Mouse (Mus musculus) midbrain, embryonic 12.5 days (tissue): Measurements from ENCODE around the gene Gm3269. TPM values are rescaled to one million over a fixed set of nuclear protein-coding genes. Genes with fewer than 3 reads are reported as not detected.
"Not testable (repeated sequence)": the region's sequence is repeated elsewhere in the genome, so short reads cannot be mapped to it uniquely, and the experiment has no call there.

Experiments
- ATAC-seq: fragments of 200-750 bp; cut with Nextera tagmentation; 2 replicates; pipeline ENCODE4 v1.8.0; 2017; ENCODE audit warnings: low read depth, moderate TSS enrichment, moderate library complexity; ENCODE audit not compliant: low FRiP score
- H3K27ac ChIP-seq: fragments of 300-500 bp; sonication (generic); replicated peaks from 2 replicates; pipeline ENCODE4 v1.5.1; 2016; ENCODE audit warnings: mild to moderate bottlenecking
- H3K27me3 ChIP-seq: fragments of 300-500 bp; sonication (generic); 2 replicates; pipeline ENCODE4 v1.6.1; 2016; ENCODE audit warnings: mild to moderate bottlenecking
- H3K36me3 ChIP-seq: fragments of 300-500 bp; sonication (generic); 2 replicates; pipeline ENCODE4 v1.6.1; 2016
- H3K4me1 ChIP-seq: fragments of 300-500 bp; sonication (generic); 2 replicates; pipeline ENCODE4 v1.6.1; 2016
- H3K4me2 ChIP-seq: fragments of 300-500 bp; sonication (generic); replicated peaks from 2 replicates; pipeline ENCODE4 v1.6.1; 2016; ENCODE audit warnings: mild to moderate bottlenecking, moderate library complexity
- H3K4me3 ChIP-seq: fragments of 300-500 bp; sonication (generic); 2 replicates; pipeline ENCODE4 v1.5.1; 2016; ENCODE audit warnings: mild to moderate bottlenecking
- H3K9ac ChIP-seq: fragments of 300-500 bp; sonication (generic); replicated peaks from 2 replicates; pipeline ENCODE4 v1.6.1; 2016; ENCODE audit warnings: mild to moderate bottlenecking, moderate library complexity
- H3K9me3 ChIP-seq: fragments of 300-500 bp; sonication (generic); 2 replicates; pipeline ENCODE4 v1.6.1; 2016; ENCODE audit warnings: mild to moderate bottlenecking
- WGBS: fragments of 180-500 bp; shearing (Covaris S2); methylation state at CpG from one replicate; pipeline ENCODE4 v1.1.7; 2016; 5-methylcytosine and 5-hydroxymethylcytosine counted together
- polyA plus RNA-seq: library from polyadenylated mRNA; unstranded; fragments of >200 nt; fragmentation: Nextera tagmentation; extraction: Ambion mirVana; gene quantifications from 2 replicates; pipeline ENCODE4 v1.2.1, GENCODE M21; 2016

The Gm3269 gene
- not detected in 2 replicates for polyA plus RNA-seq

DNA sequence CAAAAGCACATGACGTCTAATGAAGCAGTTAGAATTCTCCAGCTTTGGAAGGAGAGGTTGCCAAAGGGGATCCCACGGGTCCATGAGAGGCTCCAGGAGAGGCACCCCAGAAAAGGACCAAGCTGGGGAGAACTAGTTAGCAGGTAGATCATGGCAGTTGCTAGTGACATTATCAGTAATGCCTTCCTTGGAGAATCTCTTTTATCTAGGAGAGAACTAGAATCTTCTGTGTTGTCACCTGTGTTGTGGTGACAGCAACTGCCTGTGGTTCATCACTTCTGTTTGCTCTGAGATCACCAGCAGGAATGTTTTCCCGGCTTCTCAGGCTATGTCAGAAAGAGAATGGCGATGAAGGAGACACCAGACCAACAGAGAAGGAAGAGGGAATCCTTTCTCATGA lies at the start of gene Gm3269:
TSS of gene Gm3269 (plus strand) at position 301 of the 400 bp plus-strand sequence.
- H3K4me2 ChIP-seq, H3K27me3 ChIP-seq, H3K36me3 ChIP-seq, H3K4me3 ChIP-seq, H3K9ac ChIP-seq, H3K4me1 ChIP-seq, ATAC-seq, H3K9me3 ChIP-seq, H3K27ac ChIP-seq: not testable (repeated sequence)
- no CpG with 5 or more reads among the region's 4 CpGs for WGBS

DNA sequence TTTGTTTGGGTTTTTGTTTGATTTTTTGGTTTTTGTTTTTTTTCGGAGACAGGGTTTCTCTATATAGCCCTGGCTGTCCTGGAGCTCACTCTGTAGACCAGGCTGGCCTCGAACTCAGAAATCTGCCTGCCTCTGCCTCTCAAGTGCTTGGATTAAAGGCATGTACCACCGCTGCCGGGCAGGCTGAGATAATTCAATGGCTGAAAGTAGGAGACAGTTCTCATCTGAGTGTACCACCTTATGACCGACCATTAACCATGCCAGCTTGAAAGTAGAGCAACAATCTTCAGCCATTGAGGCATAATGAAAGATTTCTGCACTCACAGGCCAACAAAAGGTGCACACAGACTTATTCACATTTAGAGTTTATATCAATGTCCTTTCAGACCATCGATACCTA lies 31.5 kb upstream of the Gm3269 start:
- H3K9ac ChIP-seq, H3K27me3 ChIP-seq, H3K27ac ChIP-seq, H3K36me3 ChIP-seq, H3K4me2 ChIP-seq, H3K4me3 ChIP-seq, H3K9me3 ChIP-seq, ATAC-seq, H3K4me1 ChIP-seq: not testable (repeated sequence)
- WGBS: 78% methylated on average over 6 of the region's 6 CpGs

DNA sequence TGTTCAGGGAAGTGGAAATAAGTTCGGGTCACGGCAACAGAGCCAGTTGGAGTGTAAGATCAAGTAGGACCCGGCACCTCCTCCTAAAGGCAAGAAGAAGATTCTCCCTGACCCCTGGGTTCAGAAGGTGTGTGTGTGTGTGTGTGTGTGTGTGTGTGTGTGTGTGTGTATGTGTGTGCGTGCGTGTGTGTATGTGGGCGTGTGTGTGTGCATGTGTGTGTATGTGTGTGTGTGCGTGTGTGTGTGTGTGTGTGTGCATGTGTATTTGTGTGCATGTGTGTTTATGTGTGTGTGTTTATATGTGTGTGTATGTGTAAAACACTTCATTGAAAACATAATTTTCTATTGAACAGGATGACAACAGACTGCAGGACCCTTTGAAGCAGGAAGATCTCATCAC lies 16.0 kb upstream of the Gm3269 start:
- ATAC-seq, H3K4me2 ChIP-seq, H3K36me3 ChIP-seq, H3K9ac ChIP-seq, H3K4me3 ChIP-seq, H3K27me3 ChIP-seq, H3K9me3 ChIP-seq, H3K27ac ChIP-seq, H3K4me1 ChIP-seq: not testable (repeated sequence)
- WGBS: 90% methylated on average over 4 of the region's 7 CpGs

GRCm38 (mm10) chr14:4855299-4855980 lies 17.5 kb downstream of the Gm3269 start, which contains the start of gene Gm3264:
Gene Gm3264 (plus strand): TSS chr14:4855576.
- not testable (repeated sequence) for H3K9me3 ChIP-seq

DNA sequence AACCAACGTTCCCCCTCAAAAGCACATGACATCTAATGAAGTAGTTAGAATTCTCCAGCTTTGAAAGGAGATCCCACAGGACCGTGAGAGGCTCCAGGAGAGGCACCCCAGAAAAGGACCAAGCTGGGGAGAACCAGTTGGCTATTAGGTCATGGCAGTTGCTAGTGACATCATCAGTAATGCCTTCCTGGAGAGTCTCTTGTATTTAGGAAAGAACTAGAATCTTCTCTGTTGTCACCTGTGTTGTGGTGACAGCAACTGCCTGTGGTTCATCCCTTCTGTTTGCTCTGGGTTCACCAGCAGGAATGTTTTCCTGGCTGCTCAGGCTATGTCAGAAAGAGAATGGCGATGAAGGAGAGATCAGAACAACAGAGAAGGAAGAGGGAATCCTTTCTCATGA lies 54.2 kb downstream of the Gm3269 start, which contains the start of gene Gm3278:
TSS of gene Gm3278 (plus strand) at position 301 of the 400 bp plus-strand sequence.
- ATAC-seq, H3K4me1 ChIP-seq, H3K9me3 ChIP-seq, H3K4me3 ChIP-seq, H3K9ac ChIP-seq, H3K27me3 ChIP-seq, H3K36me3 ChIP-seq, H3K27ac ChIP-seq, H3K4me2 ChIP-seq: not testable (repeated sequence)
- 69% methylated on average over 1 of the region's 3 CpGs for WGBS

More at GRCm38 (mm10) chr14:4855299-4855980, 17.5 kb downstream of the Gm3269 start, which contains the start of gene Gm3264:
- not testable (repeated sequence) for ATAC-seq, H3K4me1 ChIP-seq, H3K27me3 ChIP-seq, H3K27ac ChIP-seq, H3K36me3 ChIP-seq
- WGBS: 6% methylated on average over 38 of the region's 59 CpGs
- Histone ChIP-seq H3K4me2 (peak within 1 kb of the TSS; percentile 56), H3K9ac (peak within 1 kb of the TSS; percentile 46; the same call in 1 of the 2 replicates), H3K4me3 (peak within 1 kb of the TSS; percentile 44)

Other genes starting within 250 kb of the Gm3269 start
- not detected in 2 replicates for gene Gm8159, start 205.8 kb upstream of the Gm3269 start, polyA plus RNA-seq
- 0.22 TPM in 1 of 2 replicates, not detected in the other for gene Gm3239, start 173.9 kb upstream of the Gm3269 start, polyA plus RNA-seq
- gene Gm7876, start 128.9 kb upstream of the Gm3269 start, polyA plus RNA-seq: not detected in 2 replicates
- gene Gm3252, start 111.3 kb upstream of the Gm3269 start, polyA plus RNA-seq: 0.55 and 0.68 TPM in 2 replicates
- not detected in 2 replicates for gene Gm9602, start 61.8 kb upstream of the Gm3269 start, polyA plus RNA-seq
- 0.60 and 1.9 TPM in 2 replicates for gene Gm3264, start 17.5 kb downstream of the Gm3269 start, polyA plus RNA-seq
- gene Gm3278, start 54.3 kb downstream of the Gm3269 start, polyA plus RNA-seq: not detected in 2 replicates
- not detected in 2 replicates for gene Gm8297, start 145.8 kb downstream of the Gm3269 start, polyA plus RNA-seq
- gene Gm3298, start 177.8 kb downstream of the Gm3269 start, polyA plus RNA-seq: not detected in 2 replicates
- gene 4930555G01Rik, start 212.5 kb downstream of the Gm3269 start, polyA plus RNA-seq: not detected in 2 replicates
- 3.0 and 3.5 TPM in 2 replicates for gene Gm8281, start 232.9 kb downstream of the Gm3269 start, polyA plus RNA-seq